Mouse (Mus musculus) myocyte (in vitro differentiated cells): ENCODE measurements around the gene Ppfia3. TPM values are rescaled to one million over a fixed set of nuclear protein-coding genes. Genes with fewer than 3 reads are reported as not detected.
A peak's percentile ranks its signal among the peaks of the same experiment; 100 is the strongest.

Experiments
- H3K27me3 ChIP-seq: one replicate; pipeline ENCODE4 v1.6.1; 2011; ENCODE audit not compliant: control insufficient read depth, insufficient read depth, insufficient read length
- H3K36me3 ChIP-seq: one replicate; pipeline ENCODE4 v1.6.1; 2011; ENCODE audit not compliant: control insufficient read depth, insufficient read depth
- H3K4me2 ChIP-seq: one replicate; pipeline ENCODE4 v1.6.1; 2011; ENCODE audit warnings: low read depth, control low read depth
- H3K4me3 ChIP-seq: one replicate; pipeline ENCODE4 v1.5.1; 2011; ENCODE audit warnings: mild to moderate bottlenecking, control low read depth, moderate library complexity
- H3K79me2 ChIP-seq: one replicate; pipeline ENCODE4 v1.6.1; 2011; ENCODE audit not compliant: control insufficient read depth, insufficient read depth
- H3ac ChIP-seq: one replicate; pipeline ENCODE4 v1.6.1; 2011; ENCODE audit not compliant: control insufficient read depth, insufficient read length
- CEBPB ChIP-seq: IDR thresholded peaks from 2 replicates; pipeline ENCODE4 v1.6.1; 2011; ENCODE audit warnings: mild to moderate bottlenecking, moderate library complexity; ENCODE audit not compliant: poor library complexity, insufficient read depth, severe bottlenecking
- E2F4 ChIP-seq: IDR thresholded peaks from one replicate; pipeline ENCODE4 v1.6.1; 2011; ENCODE audit warnings: mild to moderate bottlenecking, control low read depth, moderate library complexity; ENCODE audit not compliant: insufficient read depth
- MAX ChIP-seq: IDR thresholded peaks from one replicate; pipeline ENCODE4 v1.6.1; 2011; ENCODE audit warnings: low read depth, mild to moderate bottlenecking, control low read depth
- MYOD1 ChIP-seq, 3 experiments: IDR thresholded peaks; one replicate each; pipeline ENCODE4 v1.6.1; 2011; ENCODE audit warnings: control low read depth in 2 of 3, low read depth in 2 of 3, mild to moderate bottlenecking in 2 of 3, moderate library complexity in 1 of 3; ENCODE audit not compliant: insufficient read length in 2 of 3, control insufficient read depth in 1 of 3
- MYOG ChIP-seq, 3 experiments: IDR thresholded peaks; one replicate each; pipeline ENCODE4 v1.6.1; 2011; ENCODE audit warnings: control low read depth in 2 of 3, low read depth in 2 of 3, mild to moderate bottlenecking in 2 of 3; ENCODE audit not compliant: insufficient read length in 2 of 3, control insufficient read depth in 1 of 3, insufficient read depth in 1 of 3
- POLR2A ChIP-seq: IDR thresholded peaks from one replicate; pipeline ENCODE4 v1.6.1; 2011; ENCODE audit warnings: low read depth, mild to moderate bottlenecking, control low read depth, moderate library complexity; ENCODE audit not compliant: insufficient read length
- POLR2AphosphoS2 ChIP-seq: IDR thresholded peaks from one replicate; pipeline ENCODE4 v1.6.1; 2011; ENCODE audit warnings: low read depth, control low read depth; ENCODE audit not compliant: insufficient read length
- REST ChIP-seq: IDR thresholded peaks from one replicate; pipeline ENCODE4 v1.6.1; 2011; ENCODE audit warnings: mild to moderate bottlenecking, control low read depth, moderate library complexity; ENCODE audit not compliant: insufficient read depth, insufficient read length
- SRF ChIP-seq: IDR thresholded peaks from one replicate; pipeline ENCODE4 v1.6.1; 2011; ENCODE audit warnings: low read depth; ENCODE audit not compliant: control insufficient read depth, insufficient read length
- TCF12 ChIP-seq: IDR thresholded peaks from one replicate; pipeline ENCODE4 v1.6.1; 2011; ENCODE audit warnings: mild to moderate bottlenecking, control low read depth; ENCODE audit not compliant: poor library complexity, insufficient read depth, severe bottlenecking
- TCF3 ChIP-seq: IDR thresholded peaks from one replicate; pipeline ENCODE4 v1.6.1; 2011; ENCODE audit warnings: low read depth, control low read depth; ENCODE audit not compliant: insufficient read length
- USF1 ChIP-seq: IDR thresholded peaks from one replicate; pipeline ENCODE4 v1.6.1; 2011; ENCODE audit warnings: low read depth, mild to moderate bottlenecking, control low read depth, moderate library complexity
- polyA plus RNA-seq: library from polyadenylated mRNA; unstranded; fragments of >200 nt; fragmentation: generic; extraction: Trizol; gene quantifications from one replicate; pipeline ENCODE4 v1.2.1, GENCODE M21; 2012; ENCODE audit warnings: missing spikeins

Ppfia3 gene
- polyA plus RNA-seq, 1 experiment, result 6.6 TPM

DNA sequence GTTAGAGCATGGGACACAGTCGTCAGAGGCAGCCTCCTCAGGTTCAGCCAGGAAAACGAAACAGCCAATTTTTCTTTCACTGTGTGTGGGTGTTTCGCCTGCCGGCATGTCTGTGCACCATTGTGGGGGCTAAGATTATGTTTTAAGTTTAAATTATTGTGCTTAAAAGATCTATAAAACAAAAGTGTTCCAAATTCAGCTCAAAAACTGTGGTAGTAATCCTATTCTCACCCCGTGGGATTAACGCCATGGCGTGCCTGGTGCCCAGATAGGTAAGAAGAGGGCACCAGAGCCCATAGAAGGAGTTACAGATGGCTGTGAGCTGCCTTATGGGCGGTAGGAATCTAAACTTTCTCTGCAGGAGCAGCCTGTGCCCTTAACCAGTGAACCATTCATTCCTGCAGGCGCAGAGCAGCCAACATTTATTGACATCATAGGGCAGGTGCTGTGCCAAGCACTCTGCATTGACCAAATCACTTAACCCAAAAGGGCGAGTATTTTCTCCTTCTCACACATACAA, 51.6 kb downstream of the Ppfia3 start:
- Histone ChIP-seq H3K36me3 (peaks cover 5% of the 10 kb centered on the region), H3K4me3 (no peak overlapping the region)

GRCm38 (mm10) chr7:45313495-45313894, 53.3 kb downstream of the Ppfia3 start:
- H3K4me2 ChIP-seq, result peak overlapping the region; percentile 68
- no peak overlapping the region for H3ac ChIP-seq
- no peaks in the 10 kb centered on the region for H3K79me2 ChIP-seq
- no peak overlapping the region for H3K4me3 ChIP-seq
- no peak for TF ChIP-seq MYOD1 (IDR thresholded peaks at IDR 0.05; ENCODE audit: control insufficient read depth in 1 of 3, insufficient read length in 2 of 3, low read depth in 2 of 3)
- no peak for TF ChIP-seq E2F4
- TF ChIP-seq MYOG (IDR thresholded peaks at IDR 0.05; ENCODE audit: control insufficient read depth in 1 of 3, insufficient read depth in 1 of 3, insufficient read length in 2 of 3, low read depth in 2 of 3), result no peak
- no peaks in the 10 kb centered on the region for H3K27me3 ChIP-seq
- H3K36me3 ChIP-seq, result no peaks in the 10 kb centered on the region

More for the DNA sequence above, 51.6 kb downstream of the Ppfia3 start:
- TF ChIP-seq MYOG (IDR thresholded peaks at IDR 0.05; ENCODE audit: control insufficient read depth in 1 of 3, insufficient read depth in 1 of 3, insufficient read length in 2 of 3, low read depth in 2 of 3) (no peak), CEBPB (no peak), E2F4 (no peak), POLR2A (no peak), TCF12 (no peak), USF1 (no peak), MAX (no peak), REST (no peak), MYOD1 (IDR thresholded peaks at IDR 0.05; ENCODE audit: control insufficient read depth in 1 of 3, insufficient read length in 2 of 3, low read depth in 2 of 3) (no peak)
- Histone ChIP-seq H3ac (no peak overlapping the region), H3K79me2 (no peaks in the 10 kb centered on the region), H3K4me2 (no peak overlapping the region), H3K27me3 (no peaks in the 10 kb centered on the region)

DNA sequence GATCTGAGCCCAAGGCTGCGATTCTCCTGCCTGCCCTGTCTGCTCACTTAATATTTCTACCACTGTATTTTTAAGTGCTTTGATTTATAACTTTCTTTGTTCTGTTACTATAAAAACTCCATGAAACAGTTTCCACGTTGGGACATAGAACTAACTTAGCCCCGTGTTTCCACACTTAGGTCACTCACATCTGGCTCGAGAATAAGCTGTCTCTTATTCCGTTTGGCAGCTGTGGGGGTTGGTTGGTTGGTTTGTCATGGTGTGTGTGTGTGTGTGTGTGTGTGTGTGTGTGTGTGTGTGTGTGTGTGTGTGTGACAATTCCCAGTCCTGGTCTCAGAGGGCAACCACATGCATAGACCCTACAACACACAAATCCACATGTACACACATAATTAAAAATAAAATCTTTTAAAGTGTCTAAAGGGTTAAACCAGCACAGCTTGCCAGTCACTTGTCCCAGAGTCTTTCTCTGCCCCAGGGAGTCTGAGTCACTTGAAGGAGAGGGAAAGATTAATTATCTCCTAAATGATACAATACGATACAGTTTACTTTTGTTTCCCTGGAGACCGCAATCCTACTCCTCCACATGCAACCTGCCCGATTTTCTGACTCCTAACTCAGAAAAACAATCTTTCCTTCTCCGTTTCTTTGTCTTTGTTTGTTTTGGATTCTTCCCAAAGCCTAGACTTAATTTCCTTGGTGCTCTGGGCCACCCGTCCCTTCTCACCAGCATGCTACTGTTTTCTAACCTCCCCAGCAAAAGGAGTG, 53.9 kb downstream of the Ppfia3 start:
- Histone ChIP-seq H3K79me2 (no peaks in the 10 kb centered on the region), H3K4me2 (peak overlapping the region; percentile 68), H3ac (no peak overlapping the region), H3K36me3 (no peaks in the 10 kb centered on the region), H3K4me3 (no peak overlapping the region), H3K27me3 (no peaks in the 10 kb centered on the region)
- TF ChIP-seq MAX, result no peak
- no peak for TF ChIP-seq USF1
- no peak for TF ChIP-seq SRF

DNA sequence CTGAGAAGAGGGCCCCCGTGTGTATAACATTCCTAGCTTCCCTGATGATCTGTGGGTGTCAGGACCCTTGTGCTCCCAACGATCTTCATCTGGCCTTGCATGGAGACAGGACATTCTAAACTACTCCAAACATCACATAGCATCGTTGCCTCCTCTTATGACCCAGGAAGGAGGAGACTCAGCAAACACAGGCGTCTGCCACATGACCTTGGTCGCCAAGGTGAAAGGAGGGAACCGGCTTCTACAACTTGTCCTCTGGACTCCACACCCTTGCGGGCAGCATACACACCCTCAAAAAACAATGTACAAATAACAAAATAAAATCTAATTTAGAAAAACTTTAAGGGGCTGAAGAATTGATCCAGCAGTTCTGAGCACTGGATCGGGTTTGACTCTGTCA, 54.8 kb downstream of the Ppfia3 start:
- no peak overlapping the region for H3K4me2 ChIP-seq
- no peaks in the 10 kb centered on the region for H3K27me3 ChIP-seq
- H3K79me2 ChIP-seq, result no peaks in the 10 kb centered on the region
- H3K4me3 ChIP-seq, result no peak overlapping the region
- TF ChIP-seq POLR2A (no peak), SRF (no peak), MYOG (IDR thresholded peaks at IDR 0.05; ENCODE audit: control insufficient read depth in 1 of 3, insufficient read depth in 1 of 3, insufficient read length in 2 of 3, low read depth in 2 of 3) (no peak), MYOD1 (IDR thresholded peaks at IDR 0.05; ENCODE audit: control insufficient read depth in 1 of 3, insufficient read length in 2 of 3, low read depth in 2 of 3) (no peak), TCF12 (no peak), TCF3 (no peak), CEBPB (no peak), POLR2AphosphoS2 (no peak), E2F4 (no peak), USF1 (no peak), MAX (no peak), REST (no peak)
- H3ac ChIP-seq, result no peak overlapping the region
- H3K36me3 ChIP-seq, result no peaks in the 10 kb centered on the region

- Histone ChIP-seq H3ac (no peak overlapping the region), H3K4me2 (no peak overlapping the region), H3K79me2 (no peaks in the 10 kb centered on the region), H3K4me3 (no peak overlapping the region), H3K36me3 (peaks cover 6% of the 10 kb centered on the region), H3K27me3 (no peaks in the 10 kb centered on the region)
- TF ChIP-seq SRF, result no peak
- TF ChIP-seq MYOG (IDR thresholded peaks at IDR 0.05; ENCODE audit: control insufficient read depth in 1 of 3, insufficient read depth in 1 of 3, insufficient read length in 2 of 3, low read depth in 2 of 3), result no peak
- no peak for TF ChIP-seq TCF12
- no peak for TF ChIP-seq POLR2A
- TF ChIP-seq CEBPB, result no peak
- no peak for TF ChIP-seq MYOD1 (IDR thresholded peaks at IDR 0.05; ENCODE audit: control insufficient read depth in 1 of 3, insufficient read length in 2 of 3, low read depth in 2 of 3)
- no peak for TF ChIP-seq USF1
- TF ChIP-seq TCF3, result no peak
- no peak for TF ChIP-seq POLR2AphosphoS2
- no peak for TF ChIP-seq E2F4
- TF ChIP-seq REST, result no peak
- TF ChIP-seq MAX, result no peak
Measured at GRCm38 (mm10) chr7:45309455-45309854, 57.4 kb downstream of the Ppfia3 start.
